Mouse (Mus musculus): ENCODE measurements around the gene Ccnl2.

- no peak for TF ChIP-seq CTCF (IDR thresholded peaks at IDR 0.05; ENCODE audit: borderline replicate concordance, insufficient read depth, low read length)
- TF ChIP-seq POLR2A (IDR thresholded peaks at IDR 0.05; ENCODE audit: low read depth, low read length), result no peak
These were observed 20.0 kb downstream of the Ccnl2 start for GRCm38 (mm10) chr4:155832321-155832720.

Measured in embryonic fibroblast, embryonic 13.5 days (primary cell).